Mouse (Mus musculus): ENCODE results near the gene Nfatc2.

DNA sequence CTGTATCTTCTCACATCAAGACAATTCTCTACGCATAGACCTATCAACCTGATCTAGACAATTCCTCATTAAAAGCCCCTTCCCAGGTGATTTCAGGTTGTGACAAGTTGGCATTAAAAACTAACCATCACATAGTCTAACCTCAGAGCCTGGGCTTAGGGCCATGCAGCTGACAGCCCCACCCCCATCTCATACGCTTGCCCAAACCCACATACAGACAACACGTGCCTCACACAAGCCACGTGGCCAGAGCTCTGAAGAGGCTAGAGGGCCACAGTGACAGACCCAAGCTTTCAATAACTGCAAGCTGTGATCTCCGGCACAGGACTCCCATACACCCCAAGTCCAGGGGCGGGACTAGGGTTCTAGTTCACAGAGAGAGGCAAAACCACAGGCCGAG, 80.7 kb downstream of the Nfatc2 start:
- no peak for TF ChIP-seq POLR2A (IDR thresholded peaks at IDR 0.05; ENCODE audit: low read depth, low read length)
- TF ChIP-seq CTCF (IDR thresholded peaks at IDR 0.05; ENCODE audit: borderline replicate concordance, insufficient read depth, low read length): no peak

Measured in embryonic fibroblast, embryonic 13.5 days (primary cell).